Mouse (Mus musculus): ENCODE measurements at regions not wholly inside any gene's neighbourhood (a gene's known extent, or its start where the extent isn't known, plus 50 kb on each side); places are given as distances from the start of the nearest gene placed in this dataset.

- TF ChIP-seq FLI1 (IDR thresholded peaks at IDR 0.05; ENCODE audit: low read length) (no peak), GATA1 (IDR thresholded peaks at IDR 0.05; ENCODE audit: borderline replicate concordance, low read length) (no peak)
- peaks cover 7% of the 10 kb centered on the region for H3K27me3 ChIP-seq (replicated peaks)
- H3K4me1 ChIP-seq: no peaks in the 10 kb centered on the region
- no peaks in the 10 kb centered on the region for H3K9me3 ChIP-seq
- H3K36me3 ChIP-seq (replicated peaks; ENCODE audit: low read length): no peaks in the 10 kb centered on the region
- H3K4me3 ChIP-seq (replicated peaks): no peak overlapping the region
Measured at GRCm38 (mm10) chr12:32768744-32769535, 50.4 kb upstream of the Nampt start.
